Mouse (Mus musculus): ENCODE measurements around the gene Lmf2. TPM values are rescaled to one million over a fixed set of nuclear protein-coding genes. Genes with fewer than 3 reads are reported as not detected.

The Lmf2 gene
- polyA plus RNA-seq, 1 experiment from 2014 or later: 48.6 TPM

DNA sequence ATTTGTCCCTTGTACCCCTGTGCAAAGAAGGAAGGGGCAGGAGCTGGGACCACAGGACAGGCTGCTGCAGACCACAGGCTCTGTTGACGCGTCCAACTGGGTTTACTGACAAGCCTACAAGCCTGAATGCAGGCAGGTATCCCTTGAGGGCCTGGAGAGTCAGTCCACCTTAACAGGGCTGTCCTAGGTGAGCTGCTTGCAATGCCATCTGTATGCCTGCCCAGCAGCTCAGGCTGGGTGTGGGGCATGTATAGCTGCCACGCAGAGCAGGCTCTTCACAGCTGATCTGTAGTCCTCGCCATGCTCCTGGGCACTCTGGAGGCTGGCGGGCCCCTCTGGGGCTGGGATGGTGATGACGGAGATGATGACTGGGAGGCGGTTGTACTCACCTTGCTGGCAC lies 29.2 kb upstream of the Lmf2 start, which contains the start of gene Klhdc7b:
Gene Klhdc7b (plus strand): TSS at position 301 of the 400 bp plus-strand sequence.
- Histone ChIP-seq H3K9ac (ENCODE audit: low read length) (no peak within 1 kb of the TSS), H3K4me1 (replicated peaks; ENCODE audit: control insufficient read depth, insufficient read depth, low read length) (peaks cover under 1% of the 10 kb centered on the region), H3K36me3 (ENCODE audit: control insufficient read depth, insufficient read depth, low read length) (no peaks in the 10 kb centered on the region), H3K9me3 (ENCODE audit: control insufficient read depth, low read length) (no peaks in the 10 kb centered on the region), H3K4me3 (ENCODE audit: low read depth, low read length) (no peak within 1 kb of the TSS), H3K27me3 (replicated peaks; ENCODE audit: control insufficient read depth, insufficient read depth, low read length) (peaks cover 11% of the 10 kb centered on the region), H3K27ac (ENCODE audit: low read depth) (no peak within 1 kb of the TSS), H3K4me2 (ENCODE audit: low read length) (no peak within 1 kb of the TSS)
- ATAC-seq (replicated peaks; ENCODE audit: low FRiP score, low TSS enrichment, low read depth) (no peak), DNase-seq (ENCODE audit: low spot score) (no peak)
- WGBS: 82% methylated on average over 7 of the region's 7 CpGs

DNA sequence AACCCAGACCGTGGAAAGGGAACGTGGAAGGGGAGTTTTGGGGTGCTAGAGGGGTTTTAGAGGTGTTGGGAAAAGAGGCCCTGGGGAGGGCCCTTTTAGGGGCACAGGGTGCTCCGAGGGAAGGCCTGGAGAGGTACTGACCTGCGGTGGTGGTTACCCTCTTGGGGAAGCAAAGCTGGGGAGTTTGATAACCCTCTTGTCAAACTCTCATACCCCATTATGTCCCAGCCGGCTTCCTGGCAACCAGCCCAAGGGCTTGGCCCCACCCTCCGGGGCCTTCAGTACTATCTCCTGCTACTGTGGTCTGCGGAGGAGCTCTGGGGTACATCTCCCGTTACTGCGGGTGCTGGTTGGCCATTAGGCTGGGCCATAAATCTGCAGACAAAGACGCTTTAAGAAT lies 24.0 kb upstream of the Lmf2 start:
- H3K4me3 ChIP-seq (ENCODE audit: low read depth, low read length): peak overlapping the region; percentile 29
- DNase-seq (ENCODE audit: low spot score) (no peak), ATAC-seq (replicated peaks; ENCODE audit: low FRiP score, low TSS enrichment, low read depth) (no peak)
- no peak overlapping the region for H3K9ac ChIP-seq (ENCODE audit: low read length)
- H3K4me1 ChIP-seq (replicated peaks; ENCODE audit: control insufficient read depth, insufficient read depth, low read length): peaks cover 23% of the 10 kb centered on the region
- H3K27ac ChIP-seq (ENCODE audit: low read depth): no peak overlapping the region
- H3K27me3 ChIP-seq (replicated peaks; ENCODE audit: control insufficient read depth, insufficient read depth, low read length): peaks cover 46% of the 10 kb centered on the region
- 8% methylated on average over 10 of the region's 10 CpGs for WGBS
- H3K4me2 ChIP-seq (ENCODE audit: low read length): peak overlapping the region; percentile 57
- no peaks in the 10 kb centered on the region for H3K36me3 ChIP-seq (ENCODE audit: control insufficient read depth, insufficient read depth, low read length)
- no peaks in the 10 kb centered on the region for H3K9me3 ChIP-seq (ENCODE audit: control insufficient read depth, low read length)

DNA sequence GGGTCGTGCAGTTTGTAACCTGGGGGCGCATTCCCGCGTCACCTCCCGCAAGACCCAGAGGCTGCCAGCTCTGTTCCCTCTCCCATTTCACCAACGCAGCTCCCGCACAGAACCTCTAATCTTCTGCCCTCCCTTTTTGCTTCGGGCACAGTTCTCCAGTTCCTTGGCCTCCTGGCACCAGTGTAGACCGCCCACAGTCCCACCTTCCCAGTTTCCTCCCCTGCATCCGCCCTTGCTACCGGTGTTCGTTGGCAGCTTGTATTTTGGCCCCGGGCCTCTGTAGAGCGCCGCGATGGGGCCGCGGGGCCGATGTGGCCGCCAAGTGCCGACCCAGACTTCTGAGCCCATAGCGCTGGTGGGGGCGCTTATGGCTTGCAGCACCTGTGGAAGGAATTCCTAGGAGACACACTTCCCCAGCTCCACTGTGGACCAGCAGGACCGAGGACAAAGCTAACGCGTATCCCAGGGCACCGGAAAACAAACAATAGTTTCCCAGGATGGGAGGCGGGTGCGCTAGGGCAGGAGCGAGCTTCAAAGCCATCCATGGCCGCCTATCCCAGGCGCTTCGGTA lies 23.5 kb upstream of the Lmf2 start, which contains the start of gene Odf3b:
Gene Odf3b (minus strand): TSS at position 452 of the 571 bp plus-strand sequence.
- H3K4me1 ChIP-seq (replicated peaks; ENCODE audit: control insufficient read depth, insufficient read depth, low read length): peaks cover 26% of the 10 kb centered on the region
- H3K9ac ChIP-seq (ENCODE audit: low read length): peak within 1 kb of the TSS; percentile 21; the same call in 1 of the 2 replicates

DNA sequence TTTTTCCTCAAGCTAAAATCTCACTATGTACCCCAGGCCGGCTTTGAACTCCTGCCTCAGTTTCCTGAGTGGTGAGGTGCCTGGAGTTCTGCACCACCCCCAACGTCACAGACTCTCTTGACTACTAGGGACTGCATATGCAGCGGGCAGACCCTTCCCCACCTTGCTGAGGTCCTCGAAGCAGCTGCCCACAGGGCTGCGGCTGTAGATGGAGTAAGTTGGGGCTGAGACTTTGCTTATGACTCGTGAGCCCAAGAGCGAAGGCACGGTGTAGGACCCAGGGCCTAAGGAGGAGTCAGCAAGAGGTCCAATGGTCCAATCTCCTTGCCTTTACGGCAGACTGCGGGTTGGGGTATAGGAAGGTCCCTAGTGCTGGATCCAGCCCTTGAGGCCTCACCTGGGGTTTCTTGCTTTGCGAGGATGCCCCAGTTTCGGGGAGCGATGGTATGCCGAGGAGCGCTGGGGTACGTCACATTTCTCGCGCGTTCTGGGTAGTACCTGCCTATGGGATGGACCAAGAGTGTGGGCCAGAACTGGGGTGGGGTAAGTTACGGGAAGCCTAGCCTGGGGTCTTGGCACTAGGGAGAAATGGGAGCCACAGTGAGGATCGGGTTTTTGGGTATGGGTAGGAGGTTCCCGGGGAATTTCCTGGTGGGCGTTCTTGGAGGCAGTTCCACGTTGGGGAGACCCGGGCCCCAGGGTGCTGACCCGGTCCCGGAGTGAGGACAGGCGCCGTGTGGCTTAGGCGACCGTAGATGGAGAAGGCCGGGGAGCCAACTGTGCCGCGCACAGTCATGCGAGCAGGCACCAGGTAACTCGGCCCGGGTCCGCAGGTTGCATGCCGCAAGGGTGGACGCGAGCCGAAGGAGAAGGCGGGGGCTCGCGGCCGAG lies 22.7 kb upstream of the Lmf2 start:
- peak overlapping the region; percentile 57 for H3K4me2 ChIP-seq (ENCODE audit: low read length)
- no peak overlapping the region for H3K27ac ChIP-seq (ENCODE audit: low read depth)
- H3K4me1 ChIP-seq (replicated peaks; ENCODE audit: control insufficient read depth, insufficient read depth, low read length): peaks cover 26% of the 10 kb centered on the region
- no peaks in the 10 kb centered on the region for H3K36me3 ChIP-seq (ENCODE audit: control insufficient read depth, insufficient read depth, low read length)
- no peaks in the 10 kb centered on the region for H3K9me3 ChIP-seq (ENCODE audit: control insufficient read depth, low read length)
- WGBS: 15% methylated on average over 46 of the region's 46 CpGs
- peak overlapping the region; percentile 29 for H3K4me3 ChIP-seq (ENCODE audit: low read depth, low read length)
- 0 out of 2 replicates have a peak overlapping the region, but pooled peaks have one; percentile 21 for H3K9ac ChIP-seq (ENCODE audit: low read length)
- H3K27me3 ChIP-seq (replicated peaks; ENCODE audit: control insufficient read depth, insufficient read depth, low read length): peaks cover 46% of the 10 kb centered on the region
- ATAC-seq (replicated peaks; ENCODE audit: low FRiP score, low TSS enrichment, low read depth): no peak
- no peak for DNase-seq (ENCODE audit: low spot score)

More for the DNA sequence above, 23.5 kb upstream of the Lmf2 start, which contains the start of gene Odf3b:
- under 1% methylated on average over 31 of the region's 33 CpGs for WGBS
- Histone ChIP-seq H3K27me3 (replicated peaks; ENCODE audit: control insufficient read depth, insufficient read depth, low read length) (peaks cover 46% of the 10 kb centered on the region), H3K4me3 (ENCODE audit: low read depth, low read length) (peak within 1 kb of the TSS; percentile 29), H3K9me3 (ENCODE audit: control insufficient read depth, low read length) (no peaks in the 10 kb centered on the region), H3K36me3 (ENCODE audit: control insufficient read depth, insufficient read depth, low read length) (no peaks in the 10 kb centered on the region), H3K27ac (ENCODE audit: low read depth) (no peak within 1 kb of the TSS), H3K4me2 (ENCODE audit: low read length) (peak within 1 kb of the TSS; percentile 57)
- no peak for ATAC-seq (replicated peaks; ENCODE audit: low FRiP score, low TSS enrichment, low read depth)
- DNase-seq (ENCODE audit: low spot score): peak; percentile 66

DNA sequence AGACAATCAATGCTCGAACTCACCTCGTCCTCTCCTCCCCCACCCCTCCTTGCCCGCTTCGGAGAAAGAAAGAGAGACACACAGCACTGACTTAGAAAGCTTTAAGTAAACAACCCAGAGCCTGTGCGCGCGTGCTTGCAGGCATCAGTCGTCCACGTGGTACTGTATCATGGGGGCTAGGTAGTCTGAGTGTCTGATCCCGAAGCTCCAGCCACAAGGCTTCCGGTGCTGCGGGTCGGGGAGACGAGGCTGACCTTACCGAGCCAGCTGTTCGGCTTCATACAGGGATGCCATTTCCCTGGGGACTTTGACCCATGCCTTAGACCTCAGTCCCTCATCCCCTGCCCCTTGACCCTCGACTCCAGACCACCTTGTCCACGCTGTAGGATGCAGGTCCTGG lies 21.9 kb upstream of the Lmf2 start:
- Histone ChIP-seq H3K9me3 (ENCODE audit: control insufficient read depth, low read length) (no peaks in the 10 kb centered on the region), H3K27ac (ENCODE audit: low read depth) (no peak overlapping the region), H3K4me1 (replicated peaks; ENCODE audit: control insufficient read depth, insufficient read depth, low read length) (peaks cover 26% of the 10 kb centered on the region), H3K27me3 (replicated peaks; ENCODE audit: control insufficient read depth, insufficient read depth, low read length) (peaks cover 46% of the 10 kb centered on the region), H3K36me3 (ENCODE audit: control insufficient read depth, insufficient read depth, low read length) (peaks cover 4% of the 10 kb centered on the region; the same call in 1 of the 2 replicates), H3K4me2 (ENCODE audit: low read length) (peak overlapping the region; percentile 29), H3K4me3 (ENCODE audit: low read depth, low read length) (no peak overlapping the region; the same call in 1 of the 2 replicates), H3K9ac (ENCODE audit: low read length) (no peak overlapping the region)
- ATAC-seq (replicated peaks; ENCODE audit: low FRiP score, low TSS enrichment, low read depth) (no peak), DNase-seq (ENCODE audit: low spot score) (no peak)
- WGBS: 3% methylated on average over 18 of the region's 18 CpGs

DNA sequence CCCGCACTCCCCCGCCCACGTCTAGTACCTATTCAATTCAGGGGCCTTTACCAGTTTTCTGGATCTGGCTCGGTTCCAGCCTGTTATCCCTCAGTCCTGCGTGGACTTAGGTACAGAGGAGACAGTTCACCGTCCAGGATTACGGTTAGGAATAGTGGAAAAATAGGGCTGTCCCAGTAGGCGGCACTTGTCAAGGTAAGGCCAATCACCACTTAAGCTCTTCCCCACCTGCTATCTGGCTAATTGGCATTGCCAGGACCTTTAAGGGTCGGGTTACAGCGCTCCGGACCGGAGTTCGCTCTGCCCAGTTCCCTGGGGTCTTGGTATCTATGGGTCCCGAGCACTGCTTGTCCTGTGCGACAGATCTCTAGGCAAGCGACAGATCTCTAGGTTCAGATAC lies 21.5 kb upstream of the Lmf2 start, which contains the start of gene Tymp:
Gene Tymp (minus strand): TSS at position 83 of the 400 bp plus-strand sequence.
- Histone ChIP-seq H3K9ac (ENCODE audit: low read length) (no peak within 1 kb of the TSS), H3K4me3 (ENCODE audit: low read depth, low read length) (no peak within 1 kb of the TSS; the same call in 1 of the 2 replicates), H3K9me3 (ENCODE audit: control insufficient read depth, low read length) (no peaks in the 10 kb centered on the region), H3K27ac (ENCODE audit: low read depth) (no peak within 1 kb of the TSS), H3K36me3 (ENCODE audit: control insufficient read depth, insufficient read depth, low read length) (peaks cover 8% of the 10 kb centered on the region), H3K4me1 (replicated peaks; ENCODE audit: control insufficient read depth, insufficient read depth, low read length) (peaks cover 26% of the 10 kb centered on the region), H3K4me2 (ENCODE audit: low read length) (peak within 1 kb of the TSS; percentile 29), H3K27me3 (replicated peaks; ENCODE audit: control insufficient read depth, insufficient read depth, low read length) (peaks cover 46% of the 10 kb centered on the region)
- no peak for DNase-seq (ENCODE audit: low spot score)
- 26% methylated on average over 16 of the region's 16 CpGs for WGBS
- ATAC-seq (replicated peaks; ENCODE audit: low FRiP score, low TSS enrichment, low read depth): no peak

DNA sequence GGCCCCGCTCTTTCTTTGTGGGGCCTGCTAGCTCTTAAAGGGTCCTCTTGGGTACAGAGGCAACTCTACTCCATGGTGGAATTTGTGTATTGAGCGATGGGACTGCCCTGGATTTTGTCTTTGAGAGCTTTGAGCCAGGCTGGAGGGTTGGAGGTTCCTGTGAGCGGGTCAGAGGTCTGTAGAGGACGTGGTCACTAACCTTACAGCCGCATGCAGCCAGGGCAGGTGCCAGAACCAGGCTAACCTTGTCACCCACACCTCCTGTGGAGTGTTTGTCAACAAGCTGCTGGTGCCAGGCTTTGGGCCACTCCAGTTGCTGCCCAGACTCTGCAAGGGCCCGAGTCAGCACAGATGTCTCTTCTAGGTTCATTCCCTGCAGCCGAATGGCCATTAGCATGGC lies 20.6 kb upstream of the Lmf2 start:
- DNase-seq (ENCODE audit: low spot score): no peak
- peaks cover 26% of the 10 kb centered on the region for H3K4me1 ChIP-seq (replicated peaks; ENCODE audit: control insufficient read depth, insufficient read depth, low read length)
- H3K9me3 ChIP-seq (ENCODE audit: control insufficient read depth, low read length): no peaks in the 10 kb centered on the region
- peaks cover 17% of the 10 kb centered on the region for H3K36me3 ChIP-seq (ENCODE audit: control insufficient read depth, insufficient read depth, low read length)
- no peak overlapping the region for H3K4me3 ChIP-seq (ENCODE audit: low read depth, low read length)
- WGBS: 82% methylated on average over 7 of the region's 7 CpGs
- H3K4me2 ChIP-seq (ENCODE audit: low read length): no peak overlapping the region
- no peak overlapping the region for H3K9ac ChIP-seq (ENCODE audit: low read length)
- H3K27me3 ChIP-seq (replicated peaks; ENCODE audit: control insufficient read depth, insufficient read depth, low read length): peaks cover 46% of the 10 kb centered on the region
- H3K27ac ChIP-seq (ENCODE audit: low read depth): no peak overlapping the region
- no peak for ATAC-seq (replicated peaks; ENCODE audit: low FRiP score, low TSS enrichment, low read depth)

DNA sequence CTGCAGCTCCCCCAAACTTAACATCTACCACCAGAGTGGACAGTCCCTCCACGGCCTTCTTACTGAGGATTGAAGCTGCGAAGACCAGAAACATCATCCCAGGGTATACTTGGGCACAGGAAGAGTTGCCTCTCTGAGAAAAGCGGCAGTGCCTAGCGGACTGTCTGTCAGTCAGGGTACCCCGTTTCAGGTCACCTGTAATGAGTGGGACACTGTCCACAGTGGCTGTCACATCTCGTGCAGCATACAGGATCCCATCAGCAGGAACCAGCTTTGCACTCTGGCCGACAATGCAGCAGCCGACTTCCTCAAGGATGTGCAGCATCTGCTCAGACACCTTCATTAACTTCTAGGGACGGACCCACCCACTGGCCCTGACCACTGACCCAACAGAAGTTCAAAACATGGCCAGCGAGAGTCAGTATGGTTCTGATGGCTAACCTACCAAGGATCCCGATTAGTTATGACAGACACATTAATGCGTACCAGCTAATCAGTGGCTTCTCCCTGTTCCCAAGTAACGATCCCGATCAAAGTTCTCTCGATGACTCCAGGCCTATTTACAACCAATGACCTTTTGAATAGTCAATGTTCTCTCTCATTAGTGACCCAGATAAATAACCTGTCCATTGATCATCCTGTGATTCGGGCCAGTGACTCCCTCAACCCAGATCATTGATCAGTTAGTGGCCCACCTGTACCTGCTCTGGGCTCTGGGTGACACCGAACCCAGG lies 19.5 kb upstream of the Lmf2 start:
- peaks cover 27% of the 10 kb centered on the region for H3K36me3 ChIP-seq (ENCODE audit: control insufficient read depth, insufficient read depth, low read length)
- peaks cover 39% of the 10 kb centered on the region for H3K27me3 ChIP-seq (replicated peaks; ENCODE audit: control insufficient read depth, insufficient read depth, low read length)
- WGBS: 92% methylated on average over 17 of the region's 17 CpGs
- no peak for DNase-seq (ENCODE audit: low spot score)
- H3K9me3 ChIP-seq (ENCODE audit: control insufficient read depth, low read length): no peaks in the 10 kb centered on the region
- no peak overlapping the region for H3K9ac ChIP-seq (ENCODE audit: low read length)
- H3K4me3 ChIP-seq (ENCODE audit: low read depth, low read length): no peak overlapping the region
- H3K4me1 ChIP-seq (replicated peaks; ENCODE audit: control insufficient read depth, insufficient read depth, low read length): peaks cover 26% of the 10 kb centered on the region
- no peak for ATAC-seq (replicated peaks; ENCODE audit: low FRiP score, low TSS enrichment, low read depth)
- H3K4me2 ChIP-seq (ENCODE audit: low read length): no peak overlapping the region
- no peak overlapping the region for H3K27ac ChIP-seq (ENCODE audit: low read depth)
